Mouse (Mus musculus): ENCODE measurements at regions not wholly inside any gene's neighbourhood (a gene's known extent, or its start where the extent isn't known, plus 50 kb on each side); places are given as distances from the start of the nearest gene placed in this dataset.
A peak's percentile ranks its signal among the peaks of the same experiment; 100 is the strongest.

- H3K4me1 ChIP-seq (ENCODE audit: insufficient read depth), result no peaks in the 10 kb centered on the region
- 48% methylated on average over 3 of the region's 3 CpGs for WGBS
- no peaks in the 10 kb centered on the region for H3K27me3 ChIP-seq (ENCODE audit: insufficient read depth, low read length)
- no peak overlapping the region for H3K4me2 ChIP-seq
- ATAC-seq (ENCODE audit: insufficient read depth), result no peak
- H3K4me3 ChIP-seq (ENCODE audit: low read depth, low read length), result no peak overlapping the region
- DNase-seq, result no peak
- no peak overlapping the region for H3K27ac ChIP-seq (ENCODE audit: low read depth)
- no peaks in the 10 kb centered on the region for H3K9me3 ChIP-seq (ENCODE audit: low read depth, low read length)
- H3K36me3 ChIP-seq (ENCODE audit: insufficient read depth), result no peaks in the 10 kb centered on the region
- no peak overlapping the region for H3K9ac ChIP-seq
- TF ChIP-seq CTCF (IDR thresholded peaks at IDR 0.05; ENCODE audit: low read depth), result no peak
These were observed 442.5 kb downstream of the Grb14 start for GRCm38 (mm10) chr2:64582258-64582657.

GRCm38 (mm10) chr2:64536032-64536431 is 438.2 kb upstream of the Fign start:
- ATAC-seq (ENCODE audit: insufficient read depth), result no peak
- TF ChIP-seq CTCF (IDR thresholded peaks at IDR 0.05; ENCODE audit: low read depth), result no peak

GRCm38 (mm10) chr2:64535351-64535851 is 437.6 kb upstream of the Fign start:
- Histone ChIP-seq H3K9ac (no peak overlapping the region), H3K27me3 (ENCODE audit: insufficient read depth, low read length) (no peaks in the 10 kb centered on the region), H3K4me2 (no peak overlapping the region), H3K4me1 (ENCODE audit: insufficient read depth) (no peaks in the 10 kb centered on the region), H3K27ac (ENCODE audit: low read depth) (no peak overlapping the region), H3K9me3 (ENCODE audit: low read depth, low read length) (no peaks in the 10 kb centered on the region), H3K4me3 (ENCODE audit: low read depth, low read length) (no peak overlapping the region), H3K36me3 (ENCODE audit: insufficient read depth) (no peaks in the 10 kb centered on the region)
- peak; percentile 17; the same call in 1 of the 2 replicates for ATAC-seq (ENCODE audit: insufficient read depth)
- peak; percentile 30 for DNase-seq
- no peak for TF ChIP-seq CTCF (IDR thresholded peaks at IDR 0.05; ENCODE audit: low read depth)
- WGBS, result 60% methylated on average over 5 of the region's 5 CpGs

More at GRCm38 (mm10) chr2:64536032-64536431, 438.2 kb upstream of the Fign start:
- H3K4me3 ChIP-seq (ENCODE audit: low read depth, low read length), result no peak overlapping the region
- H3K9me3 ChIP-seq (ENCODE audit: low read depth, low read length), result no peaks in the 10 kb centered on the region
- no peaks in the 10 kb centered on the region for H3K4me1 ChIP-seq (ENCODE audit: insufficient read depth)
- no peak overlapping the region for H3K4me2 ChIP-seq
- DNase-seq, result no peak
- WGBS, result 81% methylated on average over 5 of the region's 5 CpGs
- no peak overlapping the region for H3K27ac ChIP-seq (ENCODE audit: low read depth)
- H3K27me3 ChIP-seq (ENCODE audit: insufficient read depth, low read length), result no peaks in the 10 kb centered on the region
- H3K9ac ChIP-seq, result no peak overlapping the region
- no peaks in the 10 kb centered on the region for H3K36me3 ChIP-seq (ENCODE audit: insufficient read depth)

- no peak for TF ChIP-seq CTCF (IDR thresholded peaks at IDR 0.05; ENCODE audit: low read depth)
- H3K4me2 ChIP-seq, result no peak overlapping the region
- H3K9ac ChIP-seq, result no peak overlapping the region
- H3K4me3 ChIP-seq (ENCODE audit: low read depth, low read length), result no peak overlapping the region
- no peaks in the 10 kb centered on the region for H3K9me3 ChIP-seq (ENCODE audit: low read depth, low read length)
- 49% methylated on average over 13 of the region's 13 CpGs for WGBS
- H3K4me1 ChIP-seq (ENCODE audit: insufficient read depth), result no peaks in the 10 kb centered on the region
- H3K36me3 ChIP-seq (ENCODE audit: insufficient read depth), result no peaks in the 10 kb centered on the region
- no peaks in the 10 kb centered on the region for H3K27me3 ChIP-seq (ENCODE audit: insufficient read depth, low read length)
- ATAC-seq (ENCODE audit: insufficient read depth) (peak; percentile 77; the same call in 1 of the 2 replicates), DNase-seq (peak; percentile 73)
- no peak overlapping the region for H3K27ac ChIP-seq (ENCODE audit: low read depth)
These were observed 437.0 kb upstream of the Fign start for GRCm38 (mm10) chr2:64534869-64535268.

GRCm38 (mm10) chr2:64534344-64534743 is 436.5 kb upstream of the Fign start:
- DNase-seq (peak; percentile 33), ATAC-seq (ENCODE audit: insufficient read depth) (peak; percentile 60; the same call in 1 of the 2 replicates)
- Histone ChIP-seq H3K9ac (no peak overlapping the region), H3K27me3 (ENCODE audit: insufficient read depth, low read length) (no peaks in the 10 kb centered on the region), H3K4me3 (ENCODE audit: low read depth, low read length) (no peak overlapping the region), H3K27ac (ENCODE audit: low read depth) (no peak overlapping the region), H3K4me2 (no peak overlapping the region), H3K4me1 (ENCODE audit: insufficient read depth) (no peaks in the 10 kb centered on the region), H3K36me3 (ENCODE audit: insufficient read depth) (no peaks in the 10 kb centered on the region), H3K9me3 (ENCODE audit: low read depth, low read length) (no peaks in the 10 kb centered on the region)
- 48% methylated on average over 2 of the region's 2 CpGs for WGBS
- peak; percentile 31; the same call in 1 of the 2 replicates for TF ChIP-seq CTCF (IDR thresholded peaks at IDR 0.05; ENCODE audit: low read depth)

- no peak for TF ChIP-seq CTCF (IDR thresholded peaks at IDR 0.05; ENCODE audit: low read depth)
- Histone ChIP-seq H3K9me3 (ENCODE audit: low read depth, low read length) (no peaks in the 10 kb centered on the region), H3K27ac (ENCODE audit: low read depth) (no peak overlapping the region), H3K27me3 (ENCODE audit: insufficient read depth, low read length) (no peaks in the 10 kb centered on the region), H3K4me3 (ENCODE audit: low read depth, low read length) (no peak overlapping the region), H3K4me1 (ENCODE audit: insufficient read depth) (no peaks in the 10 kb centered on the region), H3K9ac (no peak overlapping the region), H3K4me2 (no peak overlapping the region), H3K36me3 (ENCODE audit: insufficient read depth) (no peaks in the 10 kb centered on the region)
- no peak for DNase-seq
- WGBS, result 84% methylated on average over 3 of the region's 3 CpGs
- ATAC-seq (ENCODE audit: insufficient read depth), result no peak
These were observed 424.9 kb upstream of the Fign start for GRCm38 (mm10) chr2:64522722-64523121.

GRCm38 (mm10) chr2:64522233-64522632 is 424.4 kb upstream of the Fign start:
- ATAC-seq (ENCODE audit: insufficient read depth), result no peak
- WGBS, result 78% methylated on average over 3 of the region's 3 CpGs
- no peaks in the 10 kb centered on the region for H3K27me3 ChIP-seq (ENCODE audit: insufficient read depth, low read length)
- H3K27ac ChIP-seq (ENCODE audit: low read depth), result no peak overlapping the region
- no peaks in the 10 kb centered on the region for H3K36me3 ChIP-seq (ENCODE audit: insufficient read depth)
- no peaks in the 10 kb centered on the region for H3K4me1 ChIP-seq (ENCODE audit: insufficient read depth)
- no peak for TF ChIP-seq CTCF (IDR thresholded peaks at IDR 0.05; ENCODE audit: low read depth)
- H3K9me3 ChIP-seq (ENCODE audit: low read depth, low read length), result no peaks in the 10 kb centered on the region
- H3K9ac ChIP-seq, result no peak overlapping the region
- no peak for DNase-seq
- H3K4me2 ChIP-seq, result no peak overlapping the region
- no peak overlapping the region for H3K4me3 ChIP-seq (ENCODE audit: low read depth, low read length)

- Histone ChIP-seq H3K4me2 (no peak overlapping the region), H3K4me1 (ENCODE audit: insufficient read depth) (no peaks in the 10 kb centered on the region), H3K4me3 (ENCODE audit: low read depth, low read length) (no peak overlapping the region), H3K36me3 (ENCODE audit: insufficient read depth) (no peaks in the 10 kb centered on the region), H3K9ac (no peak overlapping the region), H3K27me3 (ENCODE audit: insufficient read depth, low read length) (no peaks in the 10 kb centered on the region), H3K27ac (ENCODE audit: low read depth) (no peak overlapping the region), H3K9me3 (ENCODE audit: low read depth, low read length) (no peaks in the 10 kb centered on the region)
- TF ChIP-seq CTCF (IDR thresholded peaks at IDR 0.05; ENCODE audit: low read depth), result no peak
- ATAC-seq (ENCODE audit: insufficient read depth), result peak; percentile 49; the same call in 1 of the 2 replicates
- peak; percentile 81 for DNase-seq
These were observed 397.9 kb upstream of the Fign start for GRCm38 (mm10) chr2:64495725-64496124.

Data from lung, embryonic 14.5 days (tissue).